Mouse (Mus musculus) brain, embryonic 14.5 days (tissue): Measurements from ENCODE around the gene Dnah17.

ENCODE experiments used
- CTCF ChIP-seq: fragments of 200-500 bp; IDR thresholded peaks from 2 replicates; pipeline ENCODE4 v1.5.1; 2012; ENCODE audit warnings: inconsistent platforms, mild to moderate bottlenecking, moderate library complexity, borderline replicate concordance; ENCODE audit not compliant: insufficient read depth, insufficient read length; ENCODE audit errors: extremely low read depth
- POLR2A ChIP-seq: fragments of 200-500 bp; IDR thresholded peaks from 2 replicates; pipeline ENCODE4 v1.6.1; 2012; ENCODE audit warnings: mild to moderate bottlenecking, inconsistent platforms, borderline replicate concordance; ENCODE audit not compliant: poor library complexity, insufficient read depth, insufficient read length, severe bottlenecking; ENCODE audit errors: extremely low read depth

- TF ChIP-seq CTCF: no peak
- no peak for TF ChIP-seq POLR2A
Observed at GRCm38 (mm10) chr11:118015381-118016145, 114.9 kb downstream of the Dnah17 start.
